8 mouse cellular contexts compared by ENCODE assay signal in genomic region chr11:103411981-103412949, GRCm38 (mm10). TPM values are rescaled to one million over a fixed set of nuclear protein-coding genes. Genes with fewer than 3 reads are reported as not detected.
DNase-seq lines count a peak whose midpoint lies in the region; ATAC-seq lines count a peak whose summit lies in the region.

Gene Plekhm1, minus strand, starts transcription at chr11:103412687.

- peak; percentile 96 to 97 for DNase-seq in adrenal gland, adult (ENCODE audit: inconsistent age in 2 of 2, low spot score in 1 of 2)
- peak; percentile 98 for DNase-seq in embryo, embryonic 10.5 days (ENCODE audit: low spot score)
- peak; percentile 96 for DNase-seq in gastrocnemius, postnatal 14 days
- peak; percentile 93 to 98 for DNase-seq in left cerebral cortex, postnatal 10 days (ENCODE audit: extremely low spot score in 1 of 2, low spot score in 2 of 2)
- DNase-seq in right cerebral cortex, postnatal 25 days = peak; percentile 95
- peak; percentile 87 to 95 for DNase-seq in urinary bladder, postnatal 4 days (ENCODE audit: low spot score in 2 of 2)

- peak; percentile 96 for ATAC-seq in inflammation-experienced regulatory T-cells, adult 6 months
- ATAC-seq in megakaryocyte-erythroid progenitor cell, adult 5-6 weeks (replicated peaks; ENCODE audit: low FRiP score, low TSS enrichment, poor library complexity, severe bottlenecking) = peak; percentile 99

- intact Hi-C loops in gastrocnemius, postnatal 14 days (cut with DNase I; ENCODE audit: low total_unique reads) = no loop called here
- intact Hi-C loops in left cerebral cortex, postnatal 10 days (cut with DNase I) = no loop called here

RNA-seq across cellular contexts. Expression of gene Plekhm1, which starts in this region (rescaled TPM):
- total RNA-seq in gastrocnemius, postnatal 14 days (2021) = 1 to 10 TPM; 7.9 to 9.3 TPM
- polyA plus RNA-seq in inflammation-experienced regulatory T-cells, adult 6 months (2017; shearing (Covaris generic)) = 10 to 100 TPM in 2 of 3 experiments, 1 to 10 TPM in 1; 9.0 to 11.9 (median 10.0) TPM
- total RNA-seq in left cerebral cortex, postnatal 10 days (2021) = 10 to 100 TPM; 13.4 to 13.6 TPM
- total RNA-seq in megakaryocyte-erythroid progenitor cell, adult 5-6 weeks (2014; fragmentation: Nextera tagmentation) = 12.5 and 16.3 TPM in 2 replicates
- 2.2 and 2.7 TPM in 2 replicates for total RNA-seq in megakaryocyte-erythroid progenitor cell, adult 5-6 weeks (2017)

Comparison
In these comparisons a context has a peak if more than half of its experiments do, and no peak if none do; other contexts are left out.
1. Peak in every context shown above with its lines: DNase-seq and ATAC-seq.